Mouse (Mus musculus) thymus, postnatal 36 days (tissue): Measurements from ENCODE around the gene Vmn2r31.
"Not testable (repeated sequence)": the region's sequence is repeated elsewhere in the genome, so short reads cannot be mapped to it uniquely, and the experiment has no call there.

Experiments
- DNase-seq, 2 experiments: peaks; one replicate each; pipeline ENCODE4 v3.0.0; 2022; ENCODE audit warnings: mixed read lengths in 2 of 2

The Vmn2r31 gene

DNA sequence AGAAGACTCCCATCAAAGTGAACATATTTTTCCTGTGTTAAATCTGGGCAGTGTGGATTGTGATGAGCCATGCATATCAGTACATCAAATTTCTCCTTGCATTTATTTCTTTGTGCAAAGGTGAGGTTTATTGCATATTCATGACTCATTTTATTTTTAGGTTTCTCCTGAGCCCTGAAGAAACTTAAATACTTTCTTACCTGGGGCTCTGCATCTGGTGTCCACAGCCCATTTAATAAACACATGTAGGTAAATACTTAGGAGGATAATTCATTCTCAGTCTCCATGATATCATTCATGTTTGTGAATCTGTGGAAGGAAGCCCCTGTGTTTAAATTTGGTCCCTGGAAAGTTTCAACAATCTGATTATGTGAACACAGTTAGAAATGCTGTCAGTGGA lies at the start of gene Vmn2r31:
Gene Vmn2r31 (minus strand): TSS at position 101 of the 400 bp plus-strand sequence.
- DNase-seq = not testable (repeated sequence)

DNA sequence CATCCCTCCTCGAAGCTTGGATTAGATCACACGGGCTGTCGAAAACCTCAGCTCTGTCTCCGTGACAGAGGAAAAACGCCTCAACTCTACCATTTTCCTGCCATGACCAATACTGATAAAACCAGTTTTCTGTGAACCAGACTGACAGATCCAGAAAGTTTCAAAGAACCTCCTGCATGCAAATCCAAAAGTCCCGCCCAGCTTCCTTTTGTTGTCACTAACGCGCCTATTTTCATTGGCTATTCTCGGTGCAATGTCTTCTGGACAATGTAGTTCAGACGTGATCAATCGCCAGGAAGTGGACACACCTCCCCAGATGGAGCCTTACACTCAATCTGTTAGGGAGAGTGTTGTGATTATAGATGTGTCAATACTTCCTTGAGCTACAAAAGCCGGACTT lies 25.1 kb downstream of the Vmn2r31 start, which contains the start of gene Gm45783:
Gene Gm45783 (minus strand): TSS at position 143 of the 400 bp plus-strand sequence.
- not testable (repeated sequence) for DNase-seq

DNA sequence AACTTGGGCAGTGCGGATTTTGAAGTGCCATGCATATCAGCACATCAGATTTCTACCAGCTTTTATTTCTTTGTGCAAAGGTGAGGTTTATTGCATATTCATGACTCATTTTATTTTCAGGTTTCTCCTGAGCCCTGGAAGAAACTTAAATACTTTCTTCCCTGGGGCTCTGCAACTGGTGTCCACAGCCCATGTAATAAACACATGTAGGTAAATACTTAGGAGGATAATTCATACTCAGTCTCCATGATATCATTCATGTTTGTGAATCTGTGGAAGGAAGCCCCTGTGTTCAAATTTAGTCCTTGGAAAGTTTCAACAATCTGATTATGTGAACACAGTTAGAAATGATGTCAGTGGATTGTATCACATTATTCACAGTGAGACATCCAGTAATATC lies 62.0 kb downstream of the Vmn2r31 start, which contains the start of gene Vmn2r30:
Gene Vmn2r30 (minus strand): TSS at position 101 of the 400 bp plus-strand sequence.
- DNase-seq = not testable (repeated sequence)
